ENCODE assay signal across 31 mouse cellular contexts in the genomic region with DNA sequence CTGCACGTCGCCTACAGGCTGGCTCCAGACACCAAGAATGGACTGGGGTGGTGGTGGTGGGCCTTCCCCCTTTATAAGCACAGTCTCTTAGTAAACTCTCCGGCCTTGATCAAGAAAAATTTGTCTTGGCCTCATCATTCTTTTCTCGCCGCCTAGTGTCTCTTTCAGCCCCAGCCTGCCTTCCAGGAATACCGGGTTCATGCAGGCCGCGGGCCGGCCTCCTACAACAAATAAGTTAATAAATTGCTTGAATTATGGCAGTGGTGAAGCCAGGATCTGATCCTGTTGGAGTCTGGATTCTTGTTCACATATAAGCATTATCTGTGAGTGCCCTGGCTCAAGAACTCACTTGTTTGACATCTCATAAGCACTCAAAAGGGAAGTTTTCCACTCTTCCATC. TPM values are rescaled to one million over a fixed set of nuclear protein-coding genes. Genes with fewer than 3 reads are reported as not detected.
A peak's percentile ranks its signal among the peaks of the same experiment; 100 is the strongest.
DNase-seq lines count a peak whose midpoint lies in the region; ATAC-seq lines count a peak whose summit lies in the region.
"Had no signal": no experiment of that assay in that cellular context is flagged by ENCODE, and none has a peak within 500 bp of the region (broad histone marks: within the 10 kb centered on the region; RNA-seq: fewer than 3 reads in every experiment).

No protein-coding gene starts in this region.

- no peak overlapping the region for H3K4me3 ChIP-seq in kidney, embryonic 16.5 days (ENCODE audit: low read length)
- no peak overlapping the region for H3K4me3 ChIP-seq in embryonic facial prominence, embryonic 11.5 days (ENCODE audit: low read depth, low read length)
- H3K4me3 ChIP-seq in limb, embryonic 10.5 days: no peak overlapping the region
- H3K4me3 ChIP-seq: heart, embryonic 10.5 days; heart, embryonic 15.5 days; layer of hippocampus, adult 2 months; limb, embryonic 12.5 days; liver, embryonic 12.5 days; megakaryocyte, embryonic 14.5 days; midbrain, embryonic 12.5 days; neural tube, embryonic 13.5 days had no signal

- no peak overlapping the region for H3K4me2 ChIP-seq in kidney, embryonic 16.5 days (replicated peaks; ENCODE audit: low read depth, low read length)
- no peak overlapping the region for H3K4me2 ChIP-seq in embryonic facial prominence, embryonic 11.5 days (ENCODE audit: low read depth, low read length)
- H3K4me2 ChIP-seq: heart, embryonic 15.5 days; limb, embryonic 12.5 days; liver, embryonic 12.5 days; midbrain, embryonic 12.5 days; neural tube, embryonic 13.5 days had no signal

- H3K27ac ChIP-seq in kidney, embryonic 16.5 days (ENCODE audit: low read length): no peak overlapping the region
- peak overlapping the region; percentile 85; the same call in 1 of the 2 replicates for H3K27ac ChIP-seq in embryonic facial prominence, embryonic 11.5 days (replicated peaks; ENCODE audit: low read depth, low read length)
- 0 out of 2 replicates have a peak overlapping the region, but pooled peaks have one; percentile 67 for H3K27ac ChIP-seq in limb, embryonic 10.5 days
- H3K27ac ChIP-seq: heart, embryonic 10.5 days; heart, embryonic 15.5 days; layer of hippocampus, adult 2 months; liver, embryonic 12.5 days; midbrain, embryonic 12.5 days; neural tube, embryonic 13.5 days had no signal

- DNase-seq in kidney, adult 18-20 months: peak; percentile 40
- no peak for DNase-seq in embryonic facial prominence, embryonic 11.5 days (ENCODE audit: low spot score)
- DNase-seq in kidney, adult 8-10 months: peak; percentile 18 to 27
- no peak for DNase-seq in limb, embryonic 10.5 days (ENCODE audit: low spot score)
- no peak for DNase-seq in ovary, postnatal 10 days (ENCODE audit: low spot score)
- DNase-seq in frontal cortex, postnatal 36 days (ENCODE audit: low spot score in 2 of 2): no peak
- DNase-seq: adrenal gland, postnatal 10 days; cerebellum, adult 9-10 months; cerebellum, postnatal 36 days; gastrocnemius, postnatal 25 days; heart, adult 11 months; layer of hippocampus, postnatal 36 days; liver, postnatal 0 days; lung, postnatal 4 days; thymus, postnatal 14 days had no signal

- peaks cover 5% of the 10 kb centered on the region for H3K4me1 ChIP-seq in kidney, embryonic 16.5 days (ENCODE audit: insufficient read depth, low read length)
- no peaks in the 10 kb centered on the region; the same call in 1 of the 2 replicates for H3K4me1 ChIP-seq in embryonic facial prominence, embryonic 11.5 days (ENCODE audit: control insufficient read depth, insufficient read depth, low read length)
- peaks cover 47% of the 10 kb centered on the region for H3K4me1 ChIP-seq in limb, embryonic 10.5 days
- H3K4me1 ChIP-seq: liver, embryonic 12.5 days had no signal

- WGBS in kidney, embryonic 16.5 days: 84% methylated on average over 9 of the region's 9 CpGs
- WGBS in embryonic facial prominence, embryonic 11.5 days: 94% methylated on average over 9 of the region's 9 CpGs
- WGBS in limb, embryonic 10.5 days: 94% methylated on average over 9 of the region's 9 CpGs

- no peaks in the 10 kb centered on the region for H3K9me3 ChIP-seq in kidney, embryonic 16.5 days (ENCODE audit: low read length)
- no peaks in the 10 kb centered on the region for H3K9me3 ChIP-seq in embryonic facial prominence, embryonic 11.5 days (replicated peaks; ENCODE audit: control insufficient read depth, low read length)
- H3K9me3 ChIP-seq in limb, embryonic 10.5 days (replicated peaks): no peaks in the 10 kb centered on the region
- H3K9me3 ChIP-seq: G1E; heart, embryonic 10.5 days; heart, embryonic 15.5 days; limb, embryonic 12.5 days; liver, embryonic 12.5 days; megakaryocyte, embryonic 14.5 days; midbrain, embryonic 12.5 days; neural tube, embryonic 13.5 days had no signal

- H3K9ac ChIP-seq in kidney, embryonic 16.5 days (replicated peaks; ENCODE audit: low read length): no peak overlapping the region
- H3K9ac ChIP-seq in embryonic facial prominence, embryonic 11.5 days (replicated peaks; ENCODE audit: low read length): no peak overlapping the region
- H3K9ac ChIP-seq: heart, embryonic 15.5 days; limb, embryonic 12.5 days; liver, embryonic 12.5 days; liver, postnatal 0 days; midbrain, embryonic 12.5 days; neural tube, embryonic 13.5 days had no signal

- peaks cover 3% of the 10 kb centered on the region; the same call in 1 of the 2 replicates for H3K36me3 ChIP-seq in kidney, embryonic 16.5 days (ENCODE audit: insufficient read depth, low read length)
- H3K36me3 ChIP-seq in embryonic facial prominence, embryonic 11.5 days (replicated peaks; ENCODE audit: control insufficient read depth, insufficient read depth, low read depth, low read length): no peaks in the 10 kb centered on the region; the same call in 1 of the 2 replicates
- H3K36me3 ChIP-seq in limb, embryonic 10.5 days: peaks cover 27% of the 10 kb centered on the region
- H3K36me3 ChIP-seq: G1E; heart, embryonic 15.5 days; neural tube, embryonic 13.5 days had no signal

- no peak for ATAC-seq in kidney, embryonic 16.5 days (ENCODE audit: low FRiP score, low TSS enrichment)
- ATAC-seq in embryonic facial prominence, embryonic 11.5 days (replicated peaks; ENCODE audit: insufficient number of reproducible peaks, low FRiP score, low TSS enrichment, low read depth): no peak
- ATAC-seq: forebrain, embryonic 14.5 days; hindbrain, embryonic 16.5 days; liver, embryonic 12.5 days; liver, postnatal 0 days had no signal

- no peaks in the 10 kb centered on the region for H3K27me3 ChIP-seq in kidney, embryonic 16.5 days (ENCODE audit: insufficient read depth, low read length)
- no peaks in the 10 kb centered on the region for H3K27me3 ChIP-seq in embryonic facial prominence, embryonic 11.5 days (ENCODE audit: control insufficient read depth, insufficient read depth, low read length)
- no peaks in the 10 kb centered on the region for H3K27me3 ChIP-seq in limb, embryonic 10.5 days (ENCODE audit: low read depth, poor library complexity, severe bottlenecking)
- H3K27me3 ChIP-seq: heart, embryonic 15.5 days; limb, embryonic 12.5 days; liver, embryonic 12.5 days; megakaryocyte, embryonic 14.5 days; midbrain, embryonic 12.5 days; neural tube, embryonic 13.5 days had no signal

RNA-seq across cellular contexts. Expression of gene Ttc23l, which starts 38.4 kb away (rescaled TPM):
- not detected in 2 replicates for polyA plus RNA-seq in kidney, embryonic 16.5 days (2015; fragmentation: Nextera tagmentation; extraction: Ambion mirVana)
- polyA plus RNA-seq in embryonic facial prominence, embryonic 11.5 days (2014; fragmentation: Nextera tagmentation; extraction: Ambion mirVana): not detected in 2 replicates
- 0.13 TPM in 1 of 2 replicates, not detected in the other for polyA plus RNA-seq in limb, embryonic 10.5 days (2016; fragmentation: Nextera tagmentation; extraction: Ambion mirVana)
- polyA plus RNA-seq: forebrain, embryonic 14.5 days; G1E; heart, embryonic 10.5 days; heart, embryonic 15.5 days; hindbrain, embryonic 11.5 days; hindbrain, embryonic 16.5 days; intestine, embryonic 14.5 days; limb, embryonic 12.5 days; liver, embryonic 12.5 days; liver, postnatal 0 days; lung, embryonic 16.5 days; midbrain, embryonic 12.5 days; neural tube, embryonic 13.5 days; stomach, embryonic 14.5 days had no signal

Comparison
In these comparisons a context has a peak if more than half of its experiments do, and no peak if none do; other contexts are left out.
1. DNase-seq: peak in kidney, adult 18-20 months (single experiment) and kidney, adult 8-10 months (2 of 2); none in embryonic facial prominence, embryonic 11.5 days (single experiment), limb, embryonic 10.5 days (single experiment), ovary, postnatal 10 days (single experiment) and frontal cortex, postnatal 36 days (0 of 2).